Mouse (Mus musculus): ENCODE data around the gene Slc10a7. TPM values are rescaled to one million over a fixed set of nuclear protein-coding genes. Genes with fewer than 3 reads are reported as not detected.
"Not testable (repeated sequence)": the region's sequence is repeated elsewhere in the genome, so short reads cannot be mapped to it uniquely, and the experiment has no call there.

The Slc10a7 gene
- polyA plus RNA-seq, 2 experiments: 13.1 to 20.9 TPM

DNA sequence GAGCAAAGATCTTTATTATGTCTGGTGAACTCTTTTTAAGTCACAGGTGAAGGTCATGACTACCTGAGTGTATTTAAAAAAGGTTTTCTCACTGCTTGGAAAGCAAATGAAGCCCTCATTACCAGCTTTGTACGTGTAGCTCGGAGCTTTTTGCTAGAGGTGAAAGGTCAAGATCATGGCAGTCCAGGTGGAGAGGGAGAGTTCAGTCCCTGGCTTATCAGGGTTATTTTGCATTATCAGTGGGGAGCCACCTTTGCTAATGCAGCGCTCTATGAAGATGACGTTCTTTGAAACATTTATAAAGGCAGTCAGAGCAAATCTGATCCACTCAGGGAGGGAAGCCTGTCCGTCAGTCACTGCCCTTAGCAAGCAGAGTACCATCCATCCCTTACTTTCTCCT, 27.6 kb downstream of the Slc10a7 start:
- Histone ChIP-seq H3K9me3 (ENCODE audit: control insufficient read depth, low read length) (no peaks in the 10 kb centered on the region), H3K9ac (ENCODE audit: low read depth, low read length, severe bottlenecking) (no peak overlapping the region), H3K27ac (replicated peaks; ENCODE audit: low read depth, low read length) (no peak overlapping the region), H3K4me2 (replicated peaks; ENCODE audit: low read depth, low read length, severe bottlenecking) (no peak overlapping the region), H3K36me3 (ENCODE audit: control insufficient read depth, insufficient read depth, low read length) (peaks cover 41% of the 10 kb centered on the region), H3K4me1 (ENCODE audit: control insufficient read depth, insufficient read depth, low read length) (no peaks in the 10 kb centered on the region), H3K27me3 (ENCODE audit: control insufficient read depth, insufficient read depth, low read length) (no peaks in the 10 kb centered on the region), H3K4me3 (replicated peaks; ENCODE audit: low read length) (no peak overlapping the region)
- DNase-seq (ENCODE audit: low spot score) (no peak), ATAC-seq (ENCODE audit: low FRiP score, low read depth) (no peak)
- TF ChIP-seq POLR2A (IDR thresholded peaks at IDR 0.05; ENCODE audit: borderline replicate concordance, extremely low read depth, insufficient read depth, insufficient read length): no peak
- 83% methylated on average over 5 of the region's 5 CpGs for WGBS

DNA sequence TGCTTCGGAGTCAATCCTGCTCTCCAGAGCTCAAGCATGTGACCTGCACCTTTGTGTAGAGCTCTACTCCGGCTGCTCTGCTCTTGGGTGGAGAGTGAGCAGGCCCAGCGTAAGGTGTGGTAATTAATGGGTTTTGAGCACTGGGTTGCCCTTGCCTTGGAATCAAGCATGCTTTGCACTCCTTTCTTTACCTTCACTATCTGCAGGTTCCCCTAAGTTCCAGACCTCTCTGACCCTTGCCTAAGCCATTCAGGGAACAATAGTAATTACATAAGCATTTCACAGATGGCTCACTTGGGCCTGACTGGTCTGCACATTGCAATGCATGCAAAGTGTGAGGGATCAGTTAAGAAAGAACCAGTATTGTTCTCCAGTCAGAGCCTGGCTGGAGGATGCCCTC, 28.6 kb downstream of the Slc10a7 start:
- H3K4me2 ChIP-seq (replicated peaks; ENCODE audit: low read depth, low read length, severe bottlenecking): no peak overlapping the region
- no peaks in the 10 kb centered on the region for H3K27me3 ChIP-seq (ENCODE audit: control insufficient read depth, insufficient read depth, low read length)
- H3K36me3 ChIP-seq (ENCODE audit: control insufficient read depth, insufficient read depth, low read length): peaks cover 39% of the 10 kb centered on the region
- no peak for TF ChIP-seq POLR2A (IDR thresholded peaks at IDR 0.05; ENCODE audit: borderline replicate concordance, extremely low read depth, insufficient read depth, insufficient read length)
- DNase-seq (ENCODE audit: low spot score): no peak
- no peak overlapping the region for H3K4me3 ChIP-seq (replicated peaks; ENCODE audit: low read length)
- no peak overlapping the region for H3K9ac ChIP-seq (ENCODE audit: low read depth, low read length, severe bottlenecking)
- whole genome bisulfite sequencing: 88% methylated on average over 3 of the region's 3 CpGs
- H3K4me1 ChIP-seq (ENCODE audit: control insufficient read depth, insufficient read depth, low read length): no peaks in the 10 kb centered on the region
- no peaks in the 10 kb centered on the region for H3K9me3 ChIP-seq (ENCODE audit: control insufficient read depth, low read length)
- no peak overlapping the region for H3K27ac ChIP-seq (replicated peaks; ENCODE audit: low read depth, low read length)
- ATAC-seq (ENCODE audit: low FRiP score, low read depth): no peak

DNA sequence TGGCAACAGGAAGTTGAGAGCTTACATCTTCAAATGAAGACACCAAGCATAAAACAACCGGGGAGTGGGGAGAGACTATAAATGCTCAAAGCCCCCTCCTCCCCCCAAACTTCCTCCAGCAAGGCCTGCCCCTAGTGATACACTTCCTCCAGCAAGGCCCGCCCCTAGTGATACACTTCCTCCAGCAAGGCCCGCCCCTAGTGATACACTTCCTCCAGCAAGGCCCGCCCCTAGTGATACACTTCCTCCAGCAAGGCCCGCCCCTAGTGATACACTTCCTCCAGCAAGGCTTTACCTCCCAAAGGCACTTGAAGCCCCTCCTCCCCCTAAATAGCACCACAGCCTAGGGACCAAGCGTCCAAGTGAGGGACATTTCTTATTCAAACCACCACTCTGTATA, 33.5 kb downstream of the Slc10a7 start:
- H3K27me3 ChIP-seq (ENCODE audit: control insufficient read depth, insufficient read depth, low read length); ATAC-seq (ENCODE audit: low FRiP score, low read depth): not testable (repeated sequence)
- WGBS: 93% methylated on average over 4 of the region's 6 CpGs

DNA sequence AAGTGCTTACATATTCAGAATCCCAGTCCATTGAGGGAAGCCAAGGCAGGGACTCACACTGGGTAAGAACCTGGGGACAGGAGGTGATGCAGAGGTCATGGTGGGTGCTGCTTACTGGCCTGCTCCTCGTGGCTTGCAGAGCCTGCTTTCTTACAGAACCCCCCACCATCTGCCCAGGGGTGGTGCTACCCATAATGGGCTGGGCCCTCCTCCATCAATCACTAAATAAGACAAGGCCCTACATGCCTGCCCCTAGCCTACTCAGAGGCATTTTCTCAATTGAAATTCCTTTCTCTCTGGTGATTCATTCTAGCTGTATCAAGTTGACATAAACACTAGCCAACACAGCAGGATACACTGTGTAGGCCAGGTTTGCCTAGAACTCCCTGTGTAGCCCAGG, 34.5 kb downstream of the Slc10a7 start:
- DNase-seq (ENCODE audit: low spot score) (no peak), ATAC-seq (ENCODE audit: low FRiP score, low read depth) (no peak)
- Histone ChIP-seq H3K27me3 (ENCODE audit: control insufficient read depth, insufficient read depth, low read length) (no peaks in the 10 kb centered on the region), H3K4me2 (replicated peaks; ENCODE audit: low read depth, low read length, severe bottlenecking) (no peak overlapping the region), H3K4me3 (replicated peaks; ENCODE audit: low read length) (no peak overlapping the region), H3K27ac (replicated peaks; ENCODE audit: low read depth, low read length) (no peak overlapping the region), H3K9me3 (ENCODE audit: control insufficient read depth, low read length) (no peaks in the 10 kb centered on the region), H3K4me1 (ENCODE audit: control insufficient read depth, insufficient read depth, low read length) (0 out of 2 replicates have a peak, but pooled peaks cover 3% of the 10 kb centered on the region), H3K36me3 (ENCODE audit: control insufficient read depth, insufficient read depth, low read length) (peaks cover 19% of the 10 kb centered on the region), H3K9ac (ENCODE audit: low read depth, low read length, severe bottlenecking) (no peak overlapping the region)
- TF ChIP-seq POLR2A (IDR thresholded peaks at IDR 0.05; ENCODE audit: borderline replicate concordance, extremely low read depth, insufficient read depth, insufficient read length): no peak
- WGBS: 17% methylated on average over 1 of the region's 1 CpGs

More for the DNA sequence above, 33.5 kb downstream of the Slc10a7 start:
- DNase-seq (ENCODE audit: low spot score); H3K4me1 ChIP-seq (ENCODE audit: control insufficient read depth, insufficient read depth, low read length); H3K4me2 ChIP-seq (replicated peaks; ENCODE audit: low read depth, low read length, severe bottlenecking); H3K27ac ChIP-seq (replicated peaks; ENCODE audit: low read depth, low read length); H3K4me3 ChIP-seq (replicated peaks; ENCODE audit: low read length); H3K9me3 ChIP-seq (ENCODE audit: control insufficient read depth, low read length); H3K9ac ChIP-seq (ENCODE audit: low read depth, low read length, severe bottlenecking): not testable (repeated sequence)
- peaks cover 28% of the 10 kb centered on the region for H3K36me3 ChIP-seq (ENCODE audit: control insufficient read depth, insufficient read depth, low read length)

DNA sequence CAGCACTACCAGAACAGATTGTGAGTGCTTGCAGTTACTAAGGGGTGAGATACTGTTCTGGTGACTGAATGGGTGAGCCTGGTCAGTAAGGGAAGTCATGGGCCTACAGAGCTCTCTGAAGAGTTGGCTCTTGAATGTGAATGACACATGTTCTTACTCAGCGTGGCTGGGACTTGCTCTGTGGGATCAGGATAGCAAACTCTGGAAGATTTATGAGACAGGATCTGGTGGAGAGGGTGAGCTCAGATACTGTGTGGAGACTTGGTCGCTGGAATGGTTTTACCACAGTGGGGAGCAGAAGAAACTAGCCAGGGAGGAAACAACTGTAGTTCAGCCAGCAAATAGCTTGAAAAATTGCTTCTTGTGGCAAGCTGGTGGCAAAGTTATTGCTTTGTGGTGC, 35.4 kb downstream of the Slc10a7 start:
- Histone ChIP-seq H3K36me3 (ENCODE audit: control insufficient read depth, insufficient read depth, low read length) (peaks cover 16% of the 10 kb centered on the region), H3K4me1 (ENCODE audit: control insufficient read depth, insufficient read depth, low read length) (0 out of 2 replicates have a peak, but pooled peaks cover 3% of the 10 kb centered on the region), H3K4me2 (replicated peaks; ENCODE audit: low read depth, low read length, severe bottlenecking) (no peak overlapping the region), H3K9ac (ENCODE audit: low read depth, low read length, severe bottlenecking) (no peak overlapping the region), H3K27me3 (ENCODE audit: control insufficient read depth, insufficient read depth, low read length) (no peaks in the 10 kb centered on the region), H3K9me3 (ENCODE audit: control insufficient read depth, low read length) (no peaks in the 10 kb centered on the region), H3K27ac (replicated peaks; ENCODE audit: low read depth, low read length) (no peak overlapping the region), H3K4me3 (replicated peaks; ENCODE audit: low read length) (no peak overlapping the region)
- ATAC-seq (ENCODE audit: low FRiP score, low read depth): no peak
- 24% methylated on average over 2 of the region's 2 CpGs for WGBS
- TF ChIP-seq POLR2A (IDR thresholded peaks at IDR 0.05; ENCODE audit: borderline replicate concordance, extremely low read depth, insufficient read depth, insufficient read length): no peak
- no peak for DNase-seq (ENCODE audit: low spot score)

DNA sequence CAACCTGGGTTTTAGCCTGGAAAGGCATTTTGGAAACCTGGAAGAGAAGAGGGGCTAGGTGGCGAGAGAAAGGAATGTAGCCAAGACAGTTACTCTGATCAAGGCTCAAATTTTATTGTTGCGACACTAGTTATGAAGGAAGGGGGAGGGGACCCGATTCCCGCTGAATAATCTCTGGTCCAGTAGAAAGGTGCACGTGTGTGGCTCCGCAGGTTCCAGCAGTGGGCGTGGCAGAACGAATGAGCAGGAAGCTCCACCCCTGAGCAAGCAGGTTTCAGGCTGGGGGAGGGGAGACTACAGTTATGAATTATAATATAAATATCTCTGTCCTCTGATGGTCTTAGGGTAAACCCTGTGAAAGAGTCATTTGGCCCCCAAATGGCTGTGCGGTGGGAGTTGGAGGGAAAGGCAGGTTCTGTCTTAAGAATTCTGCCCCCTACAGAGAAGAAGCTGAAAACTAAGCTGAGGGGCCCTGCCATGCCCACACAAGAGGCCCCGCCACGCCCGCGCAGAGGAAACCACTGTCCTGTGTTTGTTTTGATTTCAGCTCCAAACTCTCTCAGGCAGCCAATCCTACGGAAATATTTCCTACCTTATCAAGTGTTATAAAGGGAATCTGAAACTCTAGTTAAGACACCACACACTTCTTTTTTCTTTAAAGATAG, 36.1 kb downstream of the Slc10a7 start:
- not testable (repeated sequence) for H3K4me3 ChIP-seq (replicated peaks; ENCODE audit: low read length); H3K4me1 ChIP-seq (ENCODE audit: control insufficient read depth, insufficient read depth, low read length); H3K4me2 ChIP-seq (replicated peaks; ENCODE audit: low read depth, low read length, severe bottlenecking); DNase-seq (ENCODE audit: low spot score); H3K9ac ChIP-seq (ENCODE audit: low read depth, low read length, severe bottlenecking); H3K9me3 ChIP-seq (ENCODE audit: control insufficient read depth, low read length); ATAC-seq (ENCODE audit: low FRiP score, low read depth); H3K27ac ChIP-seq (replicated peaks; ENCODE audit: low read depth, low read length); H3K27me3 ChIP-seq (ENCODE audit: control insufficient read depth, insufficient read depth, low read length)
- 53% methylated on average over 6 of the region's 14 CpGs for WGBS
- H3K36me3 ChIP-seq (ENCODE audit: control insufficient read depth, insufficient read depth, low read length): peaks cover 16% of the 10 kb centered on the region

All from limb, embryonic 14.5 days (tissue).